Mouse (Mus musculus) 3T3-L1 (cell line): ENCODE results near the gene Nfkbil1.

ENCODE experiments used
- DNase-seq: peaks from one replicate; pipeline ENCODE4 v3.0.0-alpha.2; 2015; ENCODE audit warnings: low read depth, low spot score

Gene Nfkbil1

GRCm38 (mm10) chr17:35178528-35178927 lies 57.1 kb downstream of the Nfkbil1 start:
- DNase-seq, result peak; percentile 87

GRCm38 (mm10) chr17:35175968-35176367 lies 59.6 kb downstream of the Nfkbil1 start, which contains the start of gene Aif1:
Aif1 (minus strand) TSS chr17:35176068.
- DNase-seq, result no peak

GRCm38 (mm10) chr17:35175382-35175781 lies 60.2 kb downstream of the Nfkbil1 start:
- DNase-seq, result no peak

- peak; percentile 59 for DNase-seq
These were observed 61.2 kb downstream of the Nfkbil1 start for GRCm38 (mm10) chr17:35174201-35174977.

- no peak for DNase-seq
These were observed 62.3 kb downstream of the Nfkbil1 start for GRCm38 (mm10) chr17:35173329-35173728.

- no peak for DNase-seq
These were observed 63.0 kb downstream of the Nfkbil1 start for GRCm38 (mm10) chr17:35172445-35173234.
